Mouse (Mus musculus): ENCODE measurements around the gene Gm42906.

Gene Gm42906

DNA sequence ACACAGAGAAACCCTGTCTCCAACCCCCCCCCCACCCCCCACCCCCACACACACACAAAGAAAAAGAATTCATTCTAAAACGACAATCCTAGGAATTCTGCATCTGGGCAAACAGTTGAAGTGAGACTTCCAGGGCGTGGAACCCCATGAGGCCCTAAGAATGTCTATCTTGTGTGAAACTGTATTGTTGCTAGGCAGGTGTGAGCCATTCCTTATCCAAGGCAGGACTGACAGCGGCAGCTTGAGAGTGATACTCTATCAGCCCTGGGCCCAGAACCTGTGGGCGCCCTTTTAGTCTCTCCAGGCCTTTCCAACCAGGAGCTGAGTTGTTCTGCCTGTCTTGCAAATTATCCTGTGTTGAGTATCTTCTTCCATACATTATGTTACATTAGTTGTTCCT is 129.6 kb downstream of the Gm42906 start:
- DNase-seq (ENCODE audit: low spot score) = no peak

- no peak for DNase-seq (ENCODE audit: low spot score)
Observed at GRCm38 (mm10) chr5:151296244-151296643, 131.7 kb downstream of the Gm42906 start.

DNA sequence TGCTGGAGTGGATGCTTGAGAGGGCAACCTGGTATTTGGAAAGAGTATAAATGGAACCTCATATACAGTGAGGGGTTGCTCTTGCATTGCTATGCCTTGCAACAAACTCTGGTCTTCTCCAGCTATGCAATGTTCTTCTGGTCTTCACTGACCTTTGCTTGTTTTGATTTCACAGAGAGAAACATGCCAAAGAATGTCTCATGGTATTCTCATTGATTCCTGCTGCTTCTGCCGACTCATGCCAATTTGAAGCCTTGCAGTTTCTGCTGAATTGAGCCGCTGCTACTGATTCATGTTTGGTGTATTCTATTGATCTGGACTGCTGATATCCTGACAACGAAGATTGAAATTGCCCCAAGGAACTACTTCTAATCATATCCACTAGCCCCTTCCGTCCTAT is 134.4 kb downstream of the Gm42906 start:
- no peak for DNase-seq (ENCODE audit: low spot score)

GRCm38 (mm10) chr5:151292310-151292709 is 135.7 kb downstream of the Gm42906 start:
- peak; percentile 65 for DNase-seq (ENCODE audit: low spot score)

GRCm38 (mm10) chr5:151286331-151286730 is 141.6 kb downstream of the Gm42906 start:
- no peak for DNase-seq (ENCODE audit: low spot score)

DNA sequence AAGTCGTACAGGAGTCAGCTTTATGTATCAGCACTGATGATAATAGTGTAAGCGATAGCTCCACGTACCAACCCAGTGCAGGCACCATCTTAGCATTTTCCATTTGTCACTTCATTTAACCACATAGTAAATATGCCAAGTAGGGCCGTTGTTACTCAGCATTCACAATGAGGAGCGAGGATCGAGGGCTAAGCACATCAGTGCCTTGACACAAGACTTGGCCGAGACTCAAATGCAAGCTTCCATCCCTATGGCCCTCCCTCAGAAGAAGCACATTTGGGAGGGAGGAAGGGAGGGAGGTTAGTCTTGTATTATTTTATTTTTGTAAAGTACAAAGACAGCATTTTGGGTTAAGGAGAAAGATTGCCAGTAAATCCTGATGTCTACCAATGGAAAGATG is 148.4 kb downstream of the Gm42906 start:
- no peak for DNase-seq (ENCODE audit: low spot score)

DNA sequence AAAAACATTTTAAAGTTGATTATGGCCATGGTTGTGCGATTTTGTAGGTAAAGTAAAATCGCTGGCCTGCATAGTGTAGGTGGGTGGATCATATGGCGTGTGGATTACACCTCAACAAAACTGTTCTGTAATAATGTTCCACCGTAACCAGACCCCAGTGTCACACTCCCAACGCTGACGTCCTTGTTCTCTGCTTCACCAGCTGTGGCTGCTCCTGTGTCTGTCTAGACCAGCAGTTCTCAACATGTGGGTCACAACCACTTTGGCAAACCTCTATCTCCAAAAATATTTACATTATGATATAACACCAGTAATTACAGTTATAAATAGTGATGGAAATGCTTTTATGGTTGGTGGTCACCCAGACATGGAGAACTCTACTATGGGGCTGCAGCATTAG is 150.0 kb downstream of the Gm42906 start:
- DNase-seq (ENCODE audit: low spot score) = no peak

GRCm38 (mm10) chr5:151275986-151276385 is 152.0 kb downstream of the Gm42906 start:
- no peak for DNase-seq (ENCODE audit: low spot score)

GRCm38 (mm10) chr5:151274265-151274664 is 153.7 kb downstream of the Gm42906 start:
- DNase-seq (ENCODE audit: low spot score) = no peak

- no peak for DNase-seq (ENCODE audit: low spot score)
Observed at GRCm38 (mm10) chr5:151270815-151271214, 157.1 kb downstream of the Gm42906 start.

DNA sequence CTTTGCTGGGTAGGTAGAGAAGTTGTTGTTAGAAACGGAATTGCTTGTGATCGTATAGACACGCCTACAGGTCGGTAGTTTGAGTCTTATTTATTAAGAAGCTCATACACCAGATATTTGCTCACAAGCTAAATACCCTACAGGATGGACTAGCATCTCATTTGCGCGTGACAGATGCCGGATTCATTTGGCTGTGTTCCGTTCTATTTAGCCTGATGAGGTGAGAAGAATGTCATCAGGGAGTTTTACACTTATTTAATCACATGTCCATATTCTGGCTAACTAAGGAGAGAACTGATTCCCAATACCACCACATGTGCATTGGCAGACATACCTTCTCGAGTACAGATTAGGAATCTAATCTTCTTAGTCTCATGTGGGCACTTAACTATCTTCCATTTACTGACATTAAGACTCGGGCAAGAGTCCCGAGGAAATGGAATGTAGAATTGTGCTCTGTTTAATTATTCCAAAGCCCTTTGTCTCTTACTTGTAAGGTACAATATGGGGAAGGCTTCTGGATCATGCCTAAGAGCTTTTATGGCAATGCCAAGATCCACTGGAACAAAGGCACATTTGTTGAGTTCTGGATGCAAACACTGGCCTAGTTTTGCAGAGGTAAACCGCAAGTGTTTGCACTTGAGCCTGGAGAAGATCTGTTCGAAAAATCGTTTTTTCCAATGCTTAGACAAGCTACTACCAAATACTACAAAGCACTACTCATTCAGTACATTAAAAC is 160.9 kb downstream of the Gm42906 start:
- DNase-seq (ENCODE audit: low spot score) = no peak

GRCm38 (mm10) chr5:151261558-151261957 is 166.4 kb downstream of the Gm42906 start:
- DNase-seq (ENCODE audit: low spot score) = no peak

GRCm38 (mm10) chr5:151252213-151252612 is 175.8 kb downstream of the Gm42906 start:
- no peak for DNase-seq (ENCODE audit: low spot score)

DNA sequence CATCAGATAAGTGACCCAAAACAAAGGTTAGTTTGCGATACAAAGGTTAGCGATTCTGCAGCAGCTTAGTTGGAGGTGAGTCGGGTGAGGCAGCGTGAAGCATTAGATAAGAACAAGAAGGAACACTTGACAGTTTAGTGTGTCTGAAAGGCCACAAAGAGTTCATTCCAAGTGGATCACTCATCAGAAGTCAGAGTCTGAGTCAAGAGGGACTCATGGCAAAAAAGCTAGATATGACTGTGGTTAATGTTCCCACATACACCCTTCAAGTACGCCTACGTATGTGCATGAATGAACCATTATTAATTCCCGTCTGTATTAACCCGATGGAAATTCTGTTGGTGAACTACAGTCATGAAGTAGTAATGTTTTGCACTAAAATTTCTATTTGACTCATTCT is 176.3 kb downstream of the Gm42906 start:
- DNase-seq (ENCODE audit: low spot score) = no peak

GRCm38 (mm10) chr5:151248671-151249620 is 179.0 kb downstream of the Gm42906 start:
- DNase-seq (ENCODE audit: low spot score) = no peak

DNA sequence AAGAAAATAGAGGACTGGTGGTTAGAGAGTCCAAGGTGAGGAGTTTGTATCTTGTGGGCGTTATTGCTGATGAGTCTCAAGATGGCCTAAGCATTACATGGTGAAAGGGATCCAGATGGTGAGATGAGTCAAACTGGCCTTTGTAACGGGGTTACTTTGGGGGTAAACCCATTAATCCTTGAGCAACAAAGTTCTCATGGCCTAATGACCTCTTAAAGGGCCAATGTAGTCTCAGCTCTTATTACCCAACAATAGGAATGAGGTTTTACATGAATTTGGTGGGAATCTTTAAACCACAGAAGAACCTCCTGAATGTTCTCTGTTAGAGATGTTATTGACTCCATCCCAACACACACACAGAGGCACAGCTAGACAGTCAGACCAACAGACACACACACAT is 179.9 kb downstream of the Gm42906 start:
- DNase-seq (ENCODE audit: low spot score) = no peak

- DNase-seq (ENCODE audit: low spot score) = no peak
Observed at GRCm38 (mm10) chr5:151247115-151247875, 180.7 kb downstream of the Gm42906 start.

DNA sequence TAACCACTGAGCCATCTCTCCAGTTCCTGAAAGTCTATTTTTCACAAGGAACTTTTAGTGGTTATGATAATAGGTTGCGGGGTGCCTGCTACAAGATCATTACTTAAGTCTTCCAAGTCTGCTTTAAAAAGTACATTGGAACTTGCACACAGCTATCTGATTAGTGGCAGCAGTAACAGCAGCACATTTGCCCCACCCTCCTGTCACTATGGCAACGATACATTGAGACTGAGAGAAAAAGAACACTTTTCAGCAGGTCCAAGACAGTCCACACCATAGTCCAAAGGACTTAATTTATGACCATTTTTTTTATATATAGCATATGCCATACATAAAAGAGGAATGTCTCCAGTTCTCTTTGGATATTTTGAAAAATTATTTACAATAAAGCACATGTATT is 181.7 kb downstream of the Gm42906 start:
- DNase-seq (ENCODE audit: low spot score) = no peak

GRCm38 (mm10) chr5:151245571-151245970 is 182.4 kb downstream of the Gm42906 start:
- DNase-seq (ENCODE audit: low spot score) = no peak

- no peak for DNase-seq (ENCODE audit: low spot score)
Observed at GRCm38 (mm10) chr5:151238730-151239129, 189.2 kb downstream of the Gm42906 start.

- DNase-seq (ENCODE audit: low spot score) = no peak
Observed at GRCm38 (mm10) chr5:151236411-151236810, 191.6 kb downstream of the Gm42906 start.

GRCm38 (mm10) chr5:151233400-151234031 is 194.4 kb downstream of the Gm42906 start, which contains the start of gene Stard13:
Gene Stard13 (minus strand): TSS chr5:151233836.
- peak; percentile 57 for DNase-seq (ENCODE audit: low spot score)
